Mouse (Mus musculus) liver, adult 2 months (tissue): ENCODE data around the gene Ltbp4. TPM values are rescaled to one million over a fixed set of nuclear protein-coding genes. Genes with fewer than 3 reads are reported as not detected.
A peak's percentile ranks its signal among the peaks of the same experiment; 100 is the strongest.

ENCODE experiments used
- DNase-seq: peaks from one replicate; pipeline ENCODE4 v3.0.0-alpha.2; 2011; ENCODE audit warnings: low read depth, low spot score; ENCODE audit errors: extremely low read depth
- H3K27ac ChIP-seq: fragments of 200-500 bp; replicated peaks from 2 replicates; pipeline ENCODE4 v1.5.1; 2012; ENCODE audit warnings: low read depth, mild to moderate bottlenecking, control low read depth, inconsistent platforms, low read length; ENCODE audit not compliant: insufficient read depth
- H3K27me3 ChIP-seq: fragments of 200-500 bp; 2 replicates; pipeline ENCODE4 v1.6.1; 2012; ENCODE audit warnings: mild to moderate bottlenecking, moderate library complexity, low read length, inconsistent platforms; ENCODE audit not compliant: control insufficient read depth, insufficient read depth
- H3K36me3 ChIP-seq: fragments of 200-500 bp; 2 replicates; pipeline ENCODE4 v1.6.1; 2012; ENCODE audit warnings: low read length, inconsistent platforms; ENCODE audit not compliant: control insufficient read depth, insufficient read depth
- H3K4me1 ChIP-seq: fragments of 200-500 bp; 2 replicates; pipeline ENCODE4 v1.6.1; 2011; ENCODE audit warnings: low read length; ENCODE audit not compliant: control insufficient read depth, insufficient read depth
- H3K4me3 ChIP-seq: fragments of 200-500 bp; 2 replicates; pipeline ENCODE4 v1.5.1; 2011; ENCODE audit warnings: low read depth, mild to moderate bottlenecking, control low read depth, low read length, moderate library complexity; ENCODE audit not compliant: insufficient read depth
- H3K79me2 ChIP-seq: fragments of 200-500 bp; 2 replicates; pipeline ENCODE4 v1.6.1; 2012; ENCODE audit warnings: inconsistent platforms, mild to moderate bottlenecking, low read length, moderate library complexity; ENCODE audit not compliant: control insufficient read depth, insufficient read depth
- H3K9ac ChIP-seq: fragments of 200-500 bp; 2 replicates; pipeline ENCODE4 v1.6.1; 2012; ENCODE audit warnings: low read depth, mild to moderate bottlenecking, control low read depth, inconsistent platforms, low read length
- CTCF ChIP-seq: fragments of 200-500 bp; IDR thresholded peaks from 2 replicates; pipeline ENCODE4 v1.5.1; 2011; ENCODE audit warnings: low read depth, low read length, control low read depth
- POLR2A ChIP-seq: fragments of 200-500 bp; IDR thresholded peaks from 2 replicates; pipeline ENCODE4 v1.6.1; 2011; ENCODE audit warnings: low read length, control low read depth; ENCODE audit not compliant: insufficient read depth; ENCODE audit errors: extremely low read depth
- WGBS: fragments of 180-500 bp; shearing (Covaris S2); methylation state at CpG from one replicate; pipeline ENCODE4 v1.1.7; 2018; 5-methylcytosine and 5-hydroxymethylcytosine counted together
- polyA plus RNA-seq: library from polyadenylated mRNA; depleted of rRNA; stranded (reverse); fragments of >200 nt; gene quantifications from 2 replicates; pipeline ENCODE4 v1.2.3, GENCODE M21; 2012
- total RNA-seq: library from RNA; depleted of rRNA; stranded (reverse); fragments of >200 nt; gene quantifications from 2 replicates; pipeline ENCODE4 v1.2.3, GENCODE M21; 2014

The Ltbp4 gene
- total and polyA plus RNA-seq, 2 experiments, result 9.4 to 29.2 TPM

DNA sequence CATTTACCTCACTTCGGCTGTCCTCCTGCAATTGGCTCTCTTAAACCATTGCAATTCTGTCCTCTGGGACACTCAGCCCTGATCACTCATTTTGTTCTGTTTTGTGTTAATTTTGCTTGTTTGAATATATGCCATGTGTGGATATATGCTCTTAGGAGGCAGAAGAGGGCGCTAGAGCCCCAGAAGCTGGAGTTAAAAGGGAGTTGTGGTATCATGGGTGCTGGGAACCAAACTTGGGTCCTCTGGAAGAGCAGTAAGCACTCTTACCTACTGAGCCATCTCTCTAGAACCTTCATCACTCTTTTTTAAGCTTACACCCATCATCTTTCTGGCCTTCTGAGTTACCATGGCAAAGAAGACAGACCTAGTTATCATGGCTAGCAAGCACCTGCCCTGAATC is 21.7 kb upstream of the Ltbp4 start:
- H3K36me3 ChIP-seq, result no peaks in the 10 kb centered on the region

DNA sequence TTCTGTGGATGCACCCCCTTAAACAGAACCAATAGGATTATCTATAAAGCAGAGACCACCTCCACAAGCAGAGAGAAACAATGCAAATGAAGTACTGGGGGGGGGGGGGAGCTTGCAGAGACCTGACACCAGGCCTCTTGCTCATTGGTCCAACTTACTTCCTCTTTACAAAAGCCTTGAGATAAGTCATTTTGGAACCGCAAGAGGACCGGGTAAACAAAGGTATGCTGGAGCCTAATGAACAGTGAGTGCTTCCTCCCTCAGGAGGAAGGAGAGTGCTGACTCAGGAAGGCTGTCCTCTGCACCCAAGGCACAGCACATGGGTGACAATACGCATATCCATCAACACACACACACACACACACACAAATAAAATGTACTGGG is 20.1 kb upstream of the Ltbp4 start:
- Histone ChIP-seq H3K4me3 (no peak overlapping the region), H3K27ac (peak overlapping the region; percentile 62), H3K36me3 (no peaks in the 10 kb centered on the region), H3K79me2 (no peaks in the 10 kb centered on the region), H3K27me3 (no peaks in the 10 kb centered on the region), H3K4me1 (0 out of 2 replicates have a peak, but pooled peaks cover 4% of the 10 kb centered on the region), H3K9ac (no peak overlapping the region)
- 22% methylated on average over 3 of the region's 3 CpGs for WGBS
- DNase-seq, result peak; percentile 30
- TF ChIP-seq POLR2A, result no peak

More for the DNA sequence above, 21.7 kb upstream of the Ltbp4 start:
- no peaks in the 10 kb centered on the region for H3K79me2 ChIP-seq
- 0 out of 2 replicates have a peak, but pooled peaks cover 4% of the 10 kb centered on the region for H3K4me1 ChIP-seq
- DNase-seq, result no peak
- H3K27me3 ChIP-seq, result peaks cover 5% of the 10 kb centered on the region; the same call in 1 of the 2 replicates
- no peak for TF ChIP-seq POLR2A
- no peak for TF ChIP-seq CTCF
- H3K27ac ChIP-seq, result no peak overlapping the region
- WGBS, result 74% methylated on average over 2 of the region's 2 CpGs
- H3K4me3 ChIP-seq, result no peak overlapping the region
- no peak overlapping the region for H3K9ac ChIP-seq

DNA sequence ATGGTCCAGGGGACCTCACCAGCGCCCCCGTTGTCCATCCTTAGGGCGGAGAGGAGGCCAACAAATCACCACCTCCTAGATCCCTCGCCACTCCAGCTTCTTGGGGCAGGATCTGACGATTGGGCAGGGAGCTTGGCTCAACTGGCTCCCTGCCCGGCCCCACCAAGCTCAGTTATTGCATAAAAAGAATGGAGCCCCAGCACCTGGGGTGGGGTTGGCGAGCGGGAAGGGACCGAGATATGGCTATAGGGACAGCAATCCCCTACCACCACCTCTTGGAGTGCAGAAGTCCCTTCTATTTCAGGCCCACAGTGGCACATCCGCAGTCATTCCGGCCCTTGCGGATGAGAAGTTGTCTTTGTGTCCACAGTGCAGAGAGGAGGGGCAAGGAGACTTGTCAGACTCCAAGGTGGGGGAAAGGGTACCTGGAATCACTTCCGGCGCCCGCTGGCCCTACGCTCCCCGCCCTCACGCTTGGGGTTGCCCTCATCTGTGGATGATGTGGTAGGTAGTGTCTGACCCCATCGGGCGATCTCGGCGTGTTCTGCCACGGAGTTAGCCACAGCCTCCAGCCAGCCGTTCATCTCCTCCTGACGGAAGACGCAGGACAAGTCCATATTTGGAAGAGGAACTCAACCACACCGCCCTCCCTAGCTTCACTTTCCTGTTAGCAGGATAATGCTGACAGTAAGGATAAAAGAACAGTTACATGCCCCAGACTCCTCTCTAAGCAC is 19.5 kb upstream of the Ltbp4 start, which contains the start of gene Gm20479:
Gene Gm20479, minus strand, starts transcription at position 559 of the 734 bp plus-strand sequence.
- 26% methylated on average over 27 of the region's 27 CpGs for WGBS
- Histone ChIP-seq H3K79me2 (no peaks in the 10 kb centered on the region), H3K36me3 (no peaks in the 10 kb centered on the region), H3K27me3 (no peaks in the 10 kb centered on the region), H3K4me1 (0 out of 2 replicates have a peak, but pooled peaks cover 4% of the 10 kb centered on the region), H3K27ac (peak within 1 kb of the TSS; percentile 62), H3K9ac (peak within 1 kb of the TSS; percentile 56), H3K4me3 (peak within 1 kb of the TSS; percentile 60)
- DNase-seq, result peak; percentile 22
- TF ChIP-seq CTCF (no peak), POLR2A (0 out of 2 replicates have a peak, but pooled peaks have one; percentile 12)

DNA sequence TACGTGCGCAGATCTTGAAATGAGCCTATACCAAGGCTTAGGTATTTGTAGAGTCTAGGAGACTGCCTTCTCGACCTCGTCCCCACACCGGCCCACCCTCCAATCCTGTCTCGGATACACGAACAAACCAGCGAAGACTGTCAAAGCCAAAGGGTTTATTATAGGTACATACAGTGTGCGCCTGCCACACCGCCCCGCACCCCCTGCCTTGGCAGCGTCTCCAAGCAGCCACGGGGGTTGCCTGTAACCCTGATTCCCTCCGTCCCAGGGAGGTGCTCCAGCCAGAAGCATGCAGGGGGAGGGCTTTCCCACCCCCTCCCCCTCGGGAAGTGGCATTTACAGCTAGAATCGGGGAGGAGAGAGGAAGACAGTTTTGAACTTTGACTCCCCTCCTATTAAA is 18.8 kb upstream of the Ltbp4 start:
- Histone ChIP-seq H3K4me3 (peak overlapping the region; percentile 55), H3K9ac (peak overlapping the region; percentile 42), H3K79me2 (no peaks in the 10 kb centered on the region), H3K4me1 (0 out of 2 replicates have a peak, but pooled peaks cover 4% of the 10 kb centered on the region), H3K36me3 (no peaks in the 10 kb centered on the region), H3K27ac (peak overlapping the region; percentile 62), H3K27me3 (no peaks in the 10 kb centered on the region)
- DNase-seq, result no peak
- 3% methylated on average over 16 of the region's 16 CpGs for WGBS
- no peak for TF ChIP-seq CTCF
- no peak for TF ChIP-seq POLR2A

DNA sequence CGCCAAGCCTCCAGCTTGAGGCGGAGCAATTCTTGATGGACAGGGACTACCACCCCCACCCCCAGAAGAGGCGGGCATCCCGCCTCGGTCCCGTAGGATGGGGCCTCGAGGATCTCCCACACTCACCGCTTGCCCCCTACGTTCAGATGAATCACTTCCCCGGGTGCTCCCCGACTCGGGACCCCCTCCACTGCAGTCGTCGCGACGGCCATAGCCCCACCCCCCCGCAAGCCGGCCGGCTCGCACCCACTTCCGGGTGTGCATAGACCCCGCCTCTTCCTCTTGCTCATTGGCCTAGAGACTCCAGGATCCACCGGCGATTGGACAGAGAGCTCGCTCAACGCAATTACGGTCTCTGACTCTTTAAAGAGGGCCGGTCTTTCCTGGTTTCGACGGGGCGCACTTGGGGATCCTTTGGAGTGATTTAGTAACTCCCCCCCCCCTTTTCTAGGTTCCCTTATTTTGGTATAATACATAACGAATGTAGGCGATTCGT is 18.3 kb upstream of the Ltbp4 start, which contains the start of gene Shkbp1:
Gene Shkbp1, minus strand, starts transcription at position 275 of the 496 bp plus-strand sequence.
- DNase-seq, result peak; percentile 76
- Histone ChIP-seq H3K27me3 (no peaks in the 10 kb centered on the region), H3K9ac (peak within 1 kb of the TSS; percentile 66), H3K4me3 (peak within 1 kb of the TSS; percentile 86), H3K27ac (peak within 1 kb of the TSS; percentile 62), H3K4me1 (0 out of 2 replicates have a peak, but pooled peaks cover 4% of the 10 kb centered on the region), H3K79me2 (no peaks in the 10 kb centered on the region), H3K36me3 (no peaks in the 10 kb centered on the region)
- WGBS, result under 1% methylated on average over 34 of the region's 34 CpGs
- TF ChIP-seq CTCF (no peak), POLR2A (no peak)
